Mouse (Mus musculus) cortical plate, adult 2 months (tissue): Measurements from ENCODE around the gene Crlf3. TPM values are rescaled to one million over a fixed set of nuclear protein-coding genes. Genes with fewer than 3 reads are reported as not detected.

Experiments
- H3K27ac ChIP-seq: fragments of 200-500 bp; 2 replicates; pipeline ENCODE4 v1.5.1; 2012; ENCODE audit warnings: low read length, control low read depth, inconsistent platforms; ENCODE audit not compliant: insufficient read depth
- H3K4me1 ChIP-seq: fragments of 200-500 bp; 2 replicates; pipeline ENCODE4 v1.6.1; 2011; ENCODE audit warnings: low read length; ENCODE audit not compliant: control insufficient read depth, insufficient read depth
- H3K4me3 ChIP-seq: fragments of 200-500 bp; 2 replicates; pipeline ENCODE4 v1.5.1; 2011; ENCODE audit warnings: mild to moderate bottlenecking, low read length, control low read depth; ENCODE audit not compliant: insufficient read depth
- CTCF ChIP-seq: fragments of 200-500 bp; IDR thresholded peaks from 2 replicates; pipeline ENCODE4 v1.5.1; 2011; ENCODE audit warnings: mild to moderate bottlenecking, control low read depth, low read length; ENCODE audit not compliant: insufficient read depth; ENCODE audit errors: extremely low read depth
- POLR2A ChIP-seq: fragments of 200-500 bp; IDR thresholded peaks from 2 replicates; pipeline ENCODE4 v1.6.1; 2011; ENCODE audit warnings: mild to moderate bottlenecking, low read length, control low read depth; ENCODE audit not compliant: insufficient read depth; ENCODE audit errors: extremely low read depth
- polyA plus RNA-seq: library from polyadenylated mRNA; depleted of rRNA; stranded (reverse); fragments of >200 nt; gene quantifications from 2 replicates; pipeline ENCODE4 v1.2.3, GENCODE M21; 2012

Gene Crlf3
- polyA plus RNA-seq, 1 experiment, result 18.2 TPM

DNA sequence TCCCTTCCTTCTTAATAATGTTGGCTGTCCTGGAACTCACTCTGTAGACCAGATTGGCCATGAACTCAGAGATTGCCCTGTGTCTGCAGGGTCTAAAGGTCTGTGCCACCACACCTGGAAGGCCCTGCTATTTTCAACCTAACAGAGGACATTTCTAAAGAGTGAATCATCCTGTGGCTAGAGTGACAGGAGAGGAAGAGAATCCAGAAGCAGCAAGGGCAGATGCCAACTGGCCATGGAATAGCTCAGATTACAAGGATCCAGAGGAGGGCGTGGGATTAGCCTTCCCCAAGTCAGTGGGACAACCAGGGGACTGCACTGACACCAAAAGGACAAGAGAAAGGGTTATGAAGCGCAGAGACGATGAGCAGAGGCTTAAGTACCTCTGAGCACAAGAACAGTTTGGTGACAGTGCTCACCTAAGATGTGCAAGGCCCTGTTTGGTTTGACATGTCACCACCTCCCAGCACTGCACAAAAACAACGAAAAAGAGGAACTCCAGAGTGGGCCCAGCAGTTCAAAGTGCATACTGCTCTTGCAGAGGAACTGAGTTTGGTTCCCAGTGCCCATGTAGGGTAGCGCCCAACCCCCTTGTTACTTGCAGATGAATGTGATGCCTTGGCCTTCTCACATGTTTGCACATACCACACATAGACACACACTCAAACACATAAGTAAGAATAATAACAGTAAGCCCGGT, 4.7 kb upstream of the Crlf3 start:
- H3K4me3 ChIP-seq, result no peak overlapping the region
- TF ChIP-seq CTCF, result no peak
- no peak for TF ChIP-seq POLR2A
- peaks cover 4% of the 10 kb centered on the region; the same call in 1 of the 2 replicates for H3K4me1 ChIP-seq
- H3K27ac ChIP-seq, result no peak overlapping the region

DNA sequence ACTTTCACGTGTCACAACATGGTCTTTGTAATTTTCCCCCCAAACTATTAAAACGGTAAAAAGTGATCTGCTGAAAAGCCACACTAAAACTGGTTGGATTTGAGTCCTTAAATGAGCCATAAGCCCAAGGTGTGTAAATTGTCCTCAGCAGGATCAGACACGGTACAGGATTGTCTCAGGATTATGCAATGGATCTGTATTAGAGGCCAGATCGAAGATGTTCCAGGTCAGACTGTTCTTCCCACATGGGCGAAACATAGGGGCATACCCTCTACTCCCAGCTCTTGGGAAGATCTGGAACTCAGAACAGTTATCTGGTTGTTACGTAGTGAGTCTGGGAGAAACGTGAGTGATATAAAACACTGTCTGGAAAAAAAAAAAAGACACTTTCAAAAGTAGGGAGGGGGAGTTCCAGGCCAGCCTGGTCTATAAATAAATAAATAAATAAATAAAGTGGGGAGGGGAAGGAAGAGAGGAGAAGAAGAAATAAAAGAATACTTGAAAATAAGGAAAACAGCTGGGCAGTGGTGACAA, 1.1 kb upstream of the Crlf3 start:
- no peak overlapping the region; the same call in 1 of the 2 replicates for H3K4me3 ChIP-seq
- TF ChIP-seq CTCF, result no peak
- no peak for TF ChIP-seq POLR2A
- no peak overlapping the region for H3K27ac ChIP-seq
- H3K4me1 ChIP-seq, result peaks cover 4% of the 10 kb centered on the region; the same call in 1 of the 2 replicates

DNA sequence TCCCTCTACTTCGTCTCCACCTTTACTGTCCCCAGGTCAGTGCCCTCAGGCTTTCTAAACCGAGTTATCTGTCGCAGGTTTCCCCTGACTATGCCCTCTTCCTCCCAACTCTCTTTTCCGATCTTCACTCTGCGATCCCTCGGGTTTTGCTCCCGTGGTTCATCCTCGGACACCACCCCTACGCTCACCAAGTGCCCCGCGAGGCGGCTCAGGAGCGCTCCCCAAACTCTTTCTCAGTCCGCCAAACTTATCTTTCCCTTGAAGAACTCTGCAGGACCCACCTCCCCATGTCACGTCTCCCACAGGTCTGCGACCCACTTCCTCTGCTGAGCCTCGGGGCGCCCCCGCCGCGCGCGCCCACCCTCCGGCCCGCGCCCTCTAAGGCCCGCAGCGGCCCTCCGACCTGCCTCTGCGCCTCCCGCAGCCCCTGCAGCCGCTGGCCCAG, 388 bp downstream of the Crlf3 start:
- H3K4me1 ChIP-seq, result peaks cover 4% of the 10 kb centered on the region; the same call in 1 of the 2 replicates
- peak overlapping the region; percentile 65 for H3K4me3 ChIP-seq
- TF ChIP-seq CTCF (no peak), POLR2A (no peak)
- H3K27ac ChIP-seq, result peak overlapping the region; percentile 71; the same call in 1 of the 2 replicates

DNA sequence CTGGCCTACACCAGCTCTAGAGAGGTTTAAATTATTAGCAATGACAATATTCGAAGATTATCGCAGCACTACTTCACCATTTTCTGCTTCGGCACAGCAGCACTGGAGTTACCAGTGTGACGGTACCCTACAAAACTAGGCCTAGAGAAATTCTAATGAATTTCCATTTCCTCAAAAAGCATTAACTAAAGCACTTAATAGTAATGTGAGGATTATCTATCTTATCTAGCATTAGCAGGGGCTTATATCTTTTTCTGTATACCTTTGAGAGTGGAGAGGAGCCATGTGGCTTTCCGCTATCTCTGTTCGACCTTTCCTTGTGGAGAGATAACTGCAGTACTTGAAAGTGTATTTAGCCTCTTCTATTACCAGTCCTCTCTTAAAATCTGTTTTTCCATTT, 1.0 kb downstream of the Crlf3 start:
- TF ChIP-seq POLR2A (no peak), CTCF (no peak)

DNA sequence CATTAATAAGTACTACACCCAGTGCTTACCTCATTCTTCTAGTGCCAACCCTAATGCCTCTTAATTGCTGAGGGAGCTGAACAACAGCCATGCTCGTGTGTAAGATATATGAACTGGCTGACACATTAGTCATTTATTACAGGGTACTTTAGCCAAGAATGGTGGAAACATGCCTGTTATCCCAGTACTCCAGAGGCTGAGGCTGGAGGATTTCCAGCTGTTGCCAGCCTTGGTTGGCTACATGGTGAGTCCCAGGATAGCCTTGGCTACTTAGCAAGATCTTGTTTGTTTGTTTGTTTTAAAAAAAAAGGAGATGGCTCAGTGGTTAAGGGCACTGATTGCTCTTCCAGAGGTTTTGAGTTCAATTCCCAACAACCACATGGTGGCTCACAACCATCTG, 2.0 kb downstream of the Crlf3 start:
- Histone ChIP-seq H3K4me3 (no peak overlapping the region), H3K27ac (no peak overlapping the region; the same call in 1 of the 2 replicates), H3K4me1 (peaks cover 4% of the 10 kb centered on the region; the same call in 1 of the 2 replicates)
- TF ChIP-seq POLR2A, result no peak

More for the DNA sequence above, 1.0 kb downstream of the Crlf3 start:
- Histone ChIP-seq H3K27ac (no peak overlapping the region), H3K4me1 (peaks cover 4% of the 10 kb centered on the region; the same call in 1 of the 2 replicates), H3K4me3 (peak overlapping the region; percentile 65; the same call in 1 of the 2 replicates)

DNA sequence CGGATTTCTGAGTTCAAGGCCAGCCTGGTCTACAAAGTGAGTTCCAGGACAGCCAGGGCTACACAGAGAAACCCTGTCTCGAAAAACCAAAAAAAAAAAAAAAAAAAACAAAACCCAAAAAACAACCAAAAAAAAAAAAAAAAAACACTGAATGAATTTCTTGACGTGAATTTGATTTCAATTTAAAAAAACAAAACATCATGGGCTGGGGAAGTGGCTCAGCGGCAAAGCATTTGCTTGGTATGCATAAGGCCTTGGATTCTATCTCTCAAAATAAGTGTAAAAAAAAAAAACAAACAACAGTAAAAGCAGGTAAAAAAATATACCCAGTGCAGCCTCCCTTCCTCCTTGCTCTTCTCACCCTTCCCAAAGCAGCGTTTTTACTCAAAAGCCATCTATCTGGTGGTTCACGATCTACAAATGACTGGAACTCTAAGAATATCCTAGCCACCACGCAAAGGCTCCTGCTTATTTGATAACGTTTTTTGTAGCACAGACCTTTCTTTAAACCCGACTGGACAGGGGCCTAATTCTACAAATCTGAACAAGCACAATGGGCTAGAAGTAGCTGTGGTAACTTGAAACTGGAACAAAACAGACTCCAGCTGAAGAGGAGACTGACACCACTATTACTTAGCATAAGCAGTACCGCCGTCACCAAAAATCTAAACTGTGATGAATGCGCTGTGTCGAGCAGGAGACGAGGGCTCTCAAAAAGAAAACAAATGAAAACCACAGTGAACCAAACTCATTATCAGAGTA, 2.8 kb downstream of the Crlf3 start:
- Histone ChIP-seq H3K4me1 (peaks cover 4% of the 10 kb centered on the region; the same call in 1 of the 2 replicates), H3K4me3 (no peak overlapping the region), H3K27ac (no peak overlapping the region)
- TF ChIP-seq POLR2A, result no peak
- TF ChIP-seq CTCF, result no peak

DNA sequence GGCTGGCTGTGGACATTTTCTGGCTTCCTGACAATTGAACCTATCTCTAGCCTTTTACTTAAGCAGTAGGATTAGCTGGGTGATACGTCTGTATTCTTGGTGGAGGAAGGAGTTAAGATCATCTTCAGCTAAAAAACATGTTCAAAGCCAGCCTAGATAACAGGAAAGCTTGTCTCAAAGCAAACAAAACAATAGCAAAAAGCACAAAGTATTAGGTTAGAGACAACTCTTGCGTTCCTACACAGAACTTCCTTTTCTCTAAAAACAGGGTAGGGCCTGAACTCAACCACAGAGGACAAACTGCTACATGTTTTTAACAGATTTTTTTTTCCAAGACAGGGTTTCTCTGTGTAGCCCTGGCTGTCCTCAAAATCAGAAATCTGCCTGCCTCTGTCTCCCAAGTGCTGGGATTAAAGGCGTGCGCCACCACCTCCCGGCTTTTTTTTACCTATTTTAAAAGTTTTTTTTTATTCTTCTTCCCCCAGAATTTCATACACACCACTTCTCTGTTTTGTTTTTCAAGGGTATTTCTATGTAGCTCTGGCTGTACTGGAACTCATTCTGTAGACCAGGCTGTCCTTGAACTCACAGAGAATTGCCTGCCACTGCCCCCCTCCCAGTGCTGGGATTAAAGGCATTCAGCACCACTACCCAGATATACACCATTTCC, 5.0 kb downstream of the Crlf3 start:
- Histone ChIP-seq H3K4me3 (no peak overlapping the region), H3K4me1 (no peaks in the 10 kb centered on the region; the same call in 1 of the 2 replicates), H3K27ac (no peak overlapping the region)
- TF ChIP-seq CTCF (no peak), POLR2A (no peak)

DNA sequence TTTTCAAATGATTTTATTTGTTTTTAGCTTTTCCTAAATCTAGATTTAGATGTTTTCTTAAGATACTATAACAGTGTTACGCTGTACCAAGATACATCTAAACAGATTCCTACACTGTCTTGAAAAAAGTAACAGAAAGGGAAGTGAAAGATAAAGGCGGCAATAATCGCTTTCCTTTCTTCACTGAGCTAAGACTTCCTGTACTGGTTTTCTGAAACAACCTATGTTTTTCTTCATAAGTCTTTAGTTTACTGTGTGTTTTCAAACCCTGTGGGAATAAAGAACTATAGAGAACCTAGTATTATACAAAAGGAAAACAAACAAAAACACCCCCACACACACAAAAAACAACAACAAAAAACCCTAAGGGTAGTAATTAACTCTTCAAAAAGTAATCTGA, 8.4 kb downstream of the Crlf3 start:
- no peaks in the 10 kb centered on the region; the same call in 1 of the 2 replicates for H3K4me1 ChIP-seq
- no peak overlapping the region for H3K27ac ChIP-seq
- TF ChIP-seq CTCF, result no peak
- no peak for TF ChIP-seq POLR2A

DNA sequence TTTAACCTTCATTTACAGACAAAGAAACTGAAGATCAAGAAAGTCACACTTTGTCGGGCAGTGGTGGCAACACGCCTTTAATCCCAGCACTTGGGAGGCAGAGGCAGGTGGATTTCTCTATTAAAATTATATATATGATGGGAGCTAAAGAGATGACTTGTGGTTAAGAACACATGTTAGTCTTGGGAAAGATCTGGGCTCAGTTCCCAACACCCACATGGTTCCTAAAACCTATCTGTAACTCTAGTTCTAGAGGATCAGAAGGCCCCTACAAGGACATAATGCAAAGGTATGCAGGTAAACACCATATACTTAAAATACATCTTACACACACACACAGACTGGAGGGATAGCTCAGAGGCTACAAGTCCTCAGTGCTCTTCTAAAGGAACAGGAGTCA, 9.8 kb downstream of the Crlf3 start:
- Histone ChIP-seq H3K4me3 (no peak overlapping the region), H3K27ac (no peak overlapping the region), H3K4me1 (no peaks in the 10 kb centered on the region; the same call in 1 of the 2 replicates)
- no peak for TF ChIP-seq CTCF
- TF ChIP-seq POLR2A, result no peak

More for the DNA sequence above, 8.4 kb downstream of the Crlf3 start:
- H3K4me3 ChIP-seq, result no peak overlapping the region
